In genomic region chr1:121096551-121097550, GRCm38 (mm10) we compare ENCODE assay signal across 8 mouse cellular contexts.
DNase-seq lines count a peak whose midpoint lies in the region; ATAC-seq and TF ChIP-seq lines count a peak whose summit lies in the region.

No protein-coding gene starts in this region.

- peaks cover 5% of the 10 kb centered on the region; the same call in 1 of the 2 replicates for H3K27me3 ChIP-seq in E14TG2a.4 (ENCODE audit: insufficient read depth, low read length)
- no peaks in the 10 kb centered on the region for H3K27me3 ChIP-seq in intestine, embryonic 14.5 days (replicated peaks; ENCODE audit: control insufficient read depth, insufficient read depth, low read length)
- H3K27me3 ChIP-seq in liver, embryonic 15.5 days, result 0 out of 2 replicates have a peak, but pooled peaks cover 3% of the 10 kb centered on the region
- H3K27me3 ChIP-seq in neural tube, embryonic 15.5 days (replicated peaks), result peaks cover 10% of the 10 kb centered on the region

- DNase-seq in R1 (ENCODE audit: low read depth, low spot score), result peak; percentile 43
- DNase-seq in gastrocnemius, postnatal 14 days, result peak; percentile 24
- DNase-seq in intestine, embryonic 14.5 days (ENCODE audit: low spot score), result peak; percentile 59
- no peak for DNase-seq in cerebellum, postnatal 4 days (ENCODE audit: low spot score in 2 of 2)
- no peak for DNase-seq in thymus, postnatal 36 days

- H3K4me1 ChIP-seq in E14TG2a.4 (replicated peaks; ENCODE audit: low read depth, low read length), result peaks cover 27% of the 10 kb centered on the region
- H3K4me1 ChIP-seq in intestine, embryonic 14.5 days (replicated peaks; ENCODE audit: control insufficient read depth, insufficient read depth, low read length), result no peaks in the 10 kb centered on the region
- peaks cover 9% of the 10 kb centered on the region; the same call in 1 of the 2 replicates for H3K4me1 ChIP-seq in liver, embryonic 15.5 days (replicated peaks)
- peaks cover 17% of the 10 kb centered on the region; the same call in 1 of the 2 replicates for H3K4me1 ChIP-seq in neural tube, embryonic 15.5 days

- intact Hi-C loops in gastrocnemius, postnatal 14 days (cut with DNase I; ENCODE audit: low total_unique reads), result no loop called here

- H3K9ac ChIP-seq in intestine, embryonic 14.5 days (ENCODE audit: low read length), result peak overlapping the region; percentile 23; the same call in 1 of the 2 replicates
- no peak overlapping the region for H3K9ac ChIP-seq in liver, embryonic 15.5 days
- H3K9ac ChIP-seq in neural tube, embryonic 15.5 days (replicated peaks), result peak overlapping the region; percentile 32; the same call in 1 of the 2 replicates

- H3K9me3 ChIP-seq in E14TG2a.4 (ENCODE audit: low read length), result no peaks in the 10 kb centered on the region
- H3K9me3 ChIP-seq in intestine, embryonic 14.5 days (ENCODE audit: control insufficient read depth, low read length), result no peaks in the 10 kb centered on the region
- no peaks in the 10 kb centered on the region for H3K9me3 ChIP-seq in liver, embryonic 15.5 days (replicated peaks)
- H3K9me3 ChIP-seq in neural tube, embryonic 15.5 days (replicated peaks), result no peaks in the 10 kb centered on the region

- WGBS in intestine, embryonic 14.5 days, result 5% methylated on average over 27 of the region's 28 CpGs
- 8% methylated on average over 28 of the region's 28 CpGs for WGBS in liver, embryonic 15.5 days (ENCODE audit: insufficient replicate concordance)
- 6% methylated on average over 28 of the region's 28 CpGs for whole genome bisulfite sequencing in neural tube, embryonic 15.5 days

- no peaks in the 10 kb centered on the region for H3K36me3 ChIP-seq in E14TG2a.4 (ENCODE audit: insufficient read depth, low read length)
- H3K36me3 ChIP-seq in intestine, embryonic 14.5 days (ENCODE audit: control insufficient read depth, insufficient read depth, low read length), result no peaks in the 10 kb centered on the region
- H3K36me3 ChIP-seq in liver, embryonic 15.5 days (replicated peaks), result no peaks in the 10 kb centered on the region
- no peaks in the 10 kb centered on the region for H3K36me3 ChIP-seq in neural tube, embryonic 15.5 days

- peak; percentile 71; the same call in 1 of the 2 replicates for ATAC-seq in intestine, embryonic 14.5 days (replicated peaks; ENCODE audit: low FRiP score, low TSS enrichment, low read depth)
- ATAC-seq in liver, embryonic 15.5 days (ENCODE audit: insufficient read depth), result no peak
- ATAC-seq in neural tube, embryonic 15.5 days (ENCODE audit: low FRiP score), result peak; percentile 64; the same call in 1 of the 2 replicates

- no peak for TF ChIP-seq CTCF in E14TG2a.4 (conservative IDR thresholded peaks at IDR 0.05; ENCODE audit: low read length)

- H3K27ac ChIP-seq in intestine, embryonic 14.5 days (ENCODE audit: low read depth), result no peak overlapping the region
- H3K27ac ChIP-seq in liver, embryonic 15.5 days (replicated peaks), result no peak overlapping the region
- H3K27ac ChIP-seq in neural tube, embryonic 15.5 days (replicated peaks), result no peak overlapping the region; the same call in 1 of the 2 replicates

- H3K4me3 ChIP-seq in E14TG2a.4 (replicated peaks; ENCODE audit: low read length), result peak overlapping the region; percentile 67
- H3K4me3 ChIP-seq in intestine, embryonic 14.5 days (ENCODE audit: low read depth, low read length), result peak overlapping the region; percentile 34
- H3K4me3 ChIP-seq in liver, embryonic 15.5 days (replicated peaks), result peak overlapping the region; percentile 23
- peak overlapping the region; percentile 29 for H3K4me3 ChIP-seq in neural tube, embryonic 15.5 days (replicated peaks)

- peak overlapping the region; percentile 59 for H3K4me2 ChIP-seq in intestine, embryonic 14.5 days (ENCODE audit: low read length)
- H3K4me2 ChIP-seq in liver, embryonic 15.5 days, result peak overlapping the region; percentile 54
- peak overlapping the region; percentile 60 for H3K4me2 ChIP-seq in neural tube, embryonic 15.5 days

Comparison
In these comparisons a context has a peak if more than half of its experiments do, and no peak if none do; other contexts are left out.
1. DNase-seq: peak in R1 (single experiment), gastrocnemius, postnatal 14 days (single experiment) and intestine, embryonic 14.5 days (single experiment); none in cerebellum, postnatal 4 days (0 of 2) and thymus, postnatal 36 days (0 of 2).
2. Peak in every context shown above with its lines, with median percentiles within 50 percentile points of each other: H3K4me3 ChIP-seq and H3K4me2 ChIP-seq.